Mouse (Mus musculus) adrenal gland, adult 18-20 months (tissue): ENCODE measurements at regions not wholly inside any gene's neighbourhood (a gene's known extent, or its start where the extent isn't known, plus 50 kb on each side); places are given as distances from the start of the nearest gene placed in this dataset.
"Not testable (repeated sequence)": the region's sequence is repeated elsewhere in the genome, so short reads cannot be mapped to it uniquely, and the experiment has no call there.

Source experiments
- DNase-seq, 2 experiments: peaks; one replicate each; pipeline ENCODE4 v3.0.0; 2021 to 2022; ENCODE audit warnings: low spot score in 2 of 2

- DNase-seq: peak; percentile 0 to 17
These were observed 63.3 kb downstream of the Asmt start for GRCm38 (mm10) chrX:170735786-170736185.

- DNase-seq: not testable (repeated sequence)
These were observed 81.2 kb downstream of the Asmt start for GRCm38 (mm10) chrX:170753507-170754256.
